Mouse (Mus musculus): ENCODE results near the gene Gpt2.

The Gpt2 gene

GRCm38 (mm10) chr8:85492125-85492875 lies at the start of gene Gpt2:
Gpt2 (plus strand) TSS chr8:85492576.
- in situ Hi-C loops (cut with MboI; ENCODE audit: low sequenced_read_pairs) = no loop called here

GRCm38 (mm10) chr8:85444092-85444491 lies 48.3 kb upstream of the Gpt2 start:
- in situ Hi-C loops (cut with MboI; ENCODE audit: low sequenced_read_pairs) = no loop called here

- in situ Hi-C loops (cut with MboI; ENCODE audit: low sequenced_read_pairs) = no loop called here
These were observed 46.3 kb upstream of the Gpt2 start for GRCm38 (mm10) chr8:85445936-85446685.

- in situ Hi-C loops (cut with MboI; ENCODE audit: low sequenced_read_pairs) = loop anchor here (25.0 kb wide), 1 partner anchor 212 kb away; no protein-coding TSS in a partner anchor
These were observed 42.0 kb upstream of the Gpt2 start for GRCm38 (mm10) chr8:85450335-85450734.

- in situ Hi-C loops (cut with MboI; ENCODE audit: low sequenced_read_pairs) = loop anchor here (25.0 kb wide), 1 partner anchor 210 kb away; no protein-coding TSS in a partner anchor
These were observed 40.0 kb upstream of the Gpt2 start for GRCm38 (mm10) chr8:85452328-85452727.

- in situ Hi-C loops (cut with MboI; ENCODE audit: low sequenced_read_pairs) = loop anchor here (25.0 kb wide), 1 partner anchor 209 kb away; no protein-coding TSS in a partner anchor
These were observed 39.1 kb upstream of the Gpt2 start for GRCm38 (mm10) chr8:85453256-85453655.

GRCm38 (mm10) chr8:85454750-85455149 lies 37.6 kb upstream of the Gpt2 start:
- in situ Hi-C loops (cut with MboI; ENCODE audit: low sequenced_read_pairs) = loop anchor here (25.0 kb wide), 1 partner anchor 208 kb away; no protein-coding TSS in a partner anchor

- in situ Hi-C loops (cut with MboI; ENCODE audit: low sequenced_read_pairs) = loop anchor here (25.0 kb wide), 1 partner anchor 206 kb away; no protein-coding TSS in a partner anchor
These were observed 35.8 kb upstream of the Gpt2 start for GRCm38 (mm10) chr8:85456536-85456935.

- in situ Hi-C loops (cut with MboI; ENCODE audit: low sequenced_read_pairs) = loop anchor here (25.0 kb wide), 1 partner anchor 203 kb away; no protein-coding TSS in a partner anchor
These were observed 32.8 kb upstream of the Gpt2 start for GRCm38 (mm10) chr8:85459582-85459981.

GRCm38 (mm10) chr8:85460804-85461203 lies 31.6 kb upstream of the Gpt2 start:
- in situ Hi-C loops (cut with MboI; ENCODE audit: low sequenced_read_pairs) = loop anchor here (25.0 kb wide), 1 partner anchor 201 kb away; no protein-coding TSS in a partner anchor

- in situ Hi-C loops (cut with MboI; ENCODE audit: low sequenced_read_pairs) = loop anchor here (25.0 kb wide), 1 partner anchor 201 kb away; no protein-coding TSS in a partner anchor
These were observed 31.0 kb upstream of the Gpt2 start for GRCm38 (mm10) chr8:85461377-85461776.

- in situ Hi-C loops (cut with MboI; ENCODE audit: low sequenced_read_pairs) = loop anchor here (25.0 kb wide), 1 partner anchor 200 kb away; no protein-coding TSS in a partner anchor
These were observed 29.9 kb upstream of the Gpt2 start for GRCm38 (mm10) chr8:85462441-85462840.

- in situ Hi-C loops (cut with MboI; ENCODE audit: low sequenced_read_pairs) = loop anchor here (25.0 kb wide), 1 partner anchor 198 kb away; no protein-coding TSS in a partner anchor
These were observed 28.1 kb upstream of the Gpt2 start for GRCm38 (mm10) chr8:85464316-85464715.

- in situ Hi-C loops (cut with MboI; ENCODE audit: low sequenced_read_pairs) = loop anchor here (25.0 kb wide), 1 partner anchor 196 kb away; no protein-coding TSS in a partner anchor
These were observed 26.3 kb upstream of the Gpt2 start for GRCm38 (mm10) chr8:85466056-85466455.

GRCm38 (mm10) chr8:85470753-85471152 lies 21.6 kb upstream of the Gpt2 start:
- in situ Hi-C loops (cut with MboI; ENCODE audit: low sequenced_read_pairs) = loop anchor here (25.0 kb wide), 1 partner anchor 192 kb away; no protein-coding TSS in a partner anchor

- in situ Hi-C loops (cut with MboI; ENCODE audit: low sequenced_read_pairs) = loop anchor here (25.0 kb wide), 1 partner anchor 190 kb away; no protein-coding TSS in a partner anchor
These were observed 19.6 kb upstream of the Gpt2 start for GRCm38 (mm10) chr8:85472800-85473199.

GRCm38 (mm10) chr8:85473246-85473645 lies 19.1 kb upstream of the Gpt2 start:
- in situ Hi-C loops (cut with MboI; ENCODE audit: low sequenced_read_pairs) = loop anchor here (25.0 kb wide), 1 partner anchor 189 kb away; no protein-coding TSS in a partner anchor

GRCm38 (mm10) chr8:85474924-85475323 lies 17.5 kb upstream of the Gpt2 start:
- in situ Hi-C loops (cut with MboI; ENCODE audit: low sequenced_read_pairs) = loop anchor here (25.0 kb wide), 1 partner anchor 187 kb away; no protein-coding TSS in a partner anchor

GRCm38 (mm10) chr8:85476970-85477545 lies 15.3 kb upstream of the Gpt2 start:
- in situ Hi-C loops (cut with MboI; ENCODE audit: low sequenced_read_pairs) = no loop called here

GRCm38 (mm10) chr8:85478397-85478796 lies 14.0 kb upstream of the Gpt2 start:
- in situ Hi-C loops (cut with MboI; ENCODE audit: low sequenced_read_pairs) = no loop called here

- in situ Hi-C loops (cut with MboI; ENCODE audit: low sequenced_read_pairs) = no loop called here
These were observed 12.7 kb upstream of the Gpt2 start for GRCm38 (mm10) chr8:85479710-85480109.

Measured in CH12F3 (cell line).